Mouse (Mus musculus): ENCODE results near the gene Slc16a14. TPM values are rescaled to one million over a fixed set of nuclear protein-coding genes. Genes with fewer than 3 reads are reported as not detected.
"Not testable (repeated sequence)": the region's sequence is repeated elsewhere in the genome, so short reads cannot be mapped to it uniquely, and the experiment has no call there.

Slc16a14 gene
- total RNA-seq (2022), result 10 to 100 TPM; 12.7 to 15.3 (median 13.3) TPM

GRCm38 (mm10) chr1:84934503-84935333, at the start of gene Slc16a14:
Slc16a14 (minus strand) TSS chr1:84935134.
- DNase-seq (ENCODE audit: low spot score in 2 of 2), result peak; percentile 30 to 54

- DNase-seq (ENCODE audit: low spot score in 2 of 2), result not testable (repeated sequence)
Measured at GRCm38 (mm10) chr1:84961779-84962178, 26.8 kb upstream of the Slc16a14 start.

- DNase-seq (ENCODE audit: low spot score in 2 of 2), result not testable (repeated sequence)
Measured at GRCm38 (mm10) chr1:84957713-84958112, 22.8 kb upstream of the Slc16a14 start.

GRCm38 (mm10) chr1:84956771-84957170, 21.8 kb upstream of the Slc16a14 start:
- not testable (repeated sequence) for DNase-seq (ENCODE audit: low spot score in 2 of 2)

- DNase-seq (ENCODE audit: low spot score in 2 of 2), result no peak
Measured at GRCm38 (mm10) chr1:84952456-84953181, 17.7 kb upstream of the Slc16a14 start.

GRCm38 (mm10) chr1:84951566-84951965, 16.6 kb upstream of the Slc16a14 start:
- no peak for DNase-seq (ENCODE audit: low spot score in 2 of 2)

GRCm38 (mm10) chr1:84947390-84947789, 12.5 kb upstream of the Slc16a14 start:
- DNase-seq (ENCODE audit: low spot score in 2 of 2), result no peak

GRCm38 (mm10) chr1:84945950-84946349, 11.0 kb upstream of the Slc16a14 start:
- no peak for DNase-seq (ENCODE audit: low spot score in 2 of 2)

DNA sequence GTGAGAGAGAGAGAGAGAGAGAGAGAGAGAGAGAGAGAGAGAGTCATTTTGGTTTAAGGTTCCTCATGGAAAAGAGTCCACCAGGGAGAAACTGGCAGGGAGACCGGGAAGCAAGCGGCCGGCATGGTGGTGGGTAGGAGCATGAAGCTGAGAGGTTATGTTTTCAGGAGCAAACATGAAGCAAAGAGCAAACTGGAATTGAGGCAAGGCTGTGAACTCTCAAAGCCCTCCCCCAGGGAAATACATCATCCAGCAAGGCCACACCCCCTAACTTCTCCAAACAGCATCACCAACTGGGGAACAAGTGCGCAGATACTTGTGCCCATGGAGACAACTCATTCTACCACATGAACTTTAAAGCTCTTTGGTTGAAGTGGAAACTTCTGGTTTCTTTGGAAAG, 8.6 kb upstream of the Slc16a14 start:
- no peak for DNase-seq (ENCODE audit: low spot score in 2 of 2)

DNA sequence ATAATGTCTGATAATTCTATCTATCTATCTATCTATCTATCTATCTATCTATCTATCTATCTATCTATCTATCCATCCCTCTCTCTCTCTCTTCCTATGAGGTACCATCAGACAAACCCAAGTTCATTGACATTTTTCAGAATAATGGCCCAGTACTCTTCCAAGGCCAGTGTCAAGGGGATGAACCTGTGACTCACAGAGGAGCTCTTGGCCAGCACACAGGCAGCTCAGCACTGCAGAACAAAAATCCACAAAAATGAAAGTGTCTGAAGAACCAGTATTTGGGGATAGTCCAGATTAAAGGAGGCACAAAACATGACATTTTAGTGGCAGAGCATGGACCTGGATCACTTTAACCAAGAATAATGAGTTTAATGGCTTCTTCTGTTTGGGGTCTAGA, 7.7 kb upstream of the Slc16a14 start:
- no peak for DNase-seq (ENCODE audit: low spot score in 2 of 2)

- no peak for DNase-seq (ENCODE audit: low spot score in 2 of 2)
Measured at GRCm38 (mm10) chr1:84940322-84940721, 5.4 kb upstream of the Slc16a14 start.

- DNase-seq (ENCODE audit: low spot score in 2 of 2), result no peak
Measured at GRCm38 (mm10) chr1:84939466-84939865, 4.5 kb upstream of the Slc16a14 start.

- DNase-seq (ENCODE audit: low spot score in 2 of 2), result no peak
Measured at GRCm38 (mm10) chr1:84936716-84937510, 2.0 kb upstream of the Slc16a14 start.

GRCm38 (mm10) chr1:84935668-84936067, 734 bp upstream of the Slc16a14 start:
- DNase-seq (ENCODE audit: low spot score in 2 of 2), result peak; percentile 71 to 83

GRCm38 (mm10) chr1:84934151-84934502, 807 bp downstream of the Slc16a14 start:
- DNase-seq (ENCODE audit: low spot score in 2 of 2), result peak in 1 of 2 experiments; percentile 14

DNA sequence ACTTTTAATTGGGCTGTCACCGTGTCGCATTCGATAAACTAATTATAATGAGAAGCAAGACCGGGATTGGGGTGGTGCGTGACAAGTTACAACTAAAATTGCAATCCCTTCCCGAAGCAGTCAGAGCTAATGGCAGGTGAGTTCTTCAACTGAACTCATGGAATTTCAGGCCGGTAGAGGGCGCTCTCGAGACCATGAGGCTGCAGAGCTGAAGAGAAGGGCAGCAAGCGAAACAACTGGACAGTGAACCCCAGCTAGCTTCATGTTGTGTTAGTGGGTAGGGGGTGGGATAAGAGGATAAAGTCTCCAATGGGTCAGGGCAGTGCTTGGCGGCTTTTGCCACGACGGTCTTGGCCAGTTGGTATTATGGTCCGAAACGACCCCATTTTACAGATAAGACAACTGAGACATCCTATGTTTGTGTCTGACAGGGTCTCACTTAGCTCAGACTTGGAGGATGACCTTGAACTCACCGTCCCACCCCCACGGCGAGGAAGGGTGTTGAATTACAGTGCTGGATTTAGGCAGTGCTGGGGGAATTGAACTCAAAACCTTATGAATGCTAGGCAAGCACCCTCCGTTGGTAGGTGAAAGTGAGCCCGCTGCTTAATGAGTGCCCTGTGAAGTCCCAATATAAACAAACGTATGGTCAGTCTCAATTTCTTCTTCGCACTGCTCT, 1.3 kb downstream of the Slc16a14 start:
- DNase-seq (ENCODE audit: low spot score in 2 of 2), result peak; percentile 55 to 87

DNA sequence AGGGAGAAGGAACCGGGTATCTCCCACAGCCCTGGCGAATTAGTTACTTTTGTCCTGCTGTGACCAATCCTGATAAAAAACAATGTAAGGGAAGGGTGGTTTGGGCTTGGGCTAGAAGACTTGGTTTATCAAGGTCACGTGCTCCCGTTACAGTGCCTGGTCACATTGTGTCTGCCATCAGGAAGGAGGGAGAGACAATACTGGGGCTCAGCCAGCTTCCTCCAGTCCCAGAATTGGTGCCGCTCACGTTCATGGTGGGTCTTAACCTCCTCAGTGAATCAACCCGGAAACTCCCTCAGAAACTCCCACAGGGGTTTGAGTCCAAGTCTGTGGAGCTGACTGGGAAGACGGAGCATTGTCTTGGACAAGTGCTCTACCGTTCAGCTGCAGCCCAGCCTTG, 9.3 kb downstream of the Slc16a14 start:
- no peak for DNase-seq (ENCODE audit: low spot score in 2 of 2)

GRCm38 (mm10) chr1:84924134-84924533, 10.8 kb downstream of the Slc16a14 start:
- no peak for DNase-seq (ENCODE audit: low spot score in 2 of 2)

DNA sequence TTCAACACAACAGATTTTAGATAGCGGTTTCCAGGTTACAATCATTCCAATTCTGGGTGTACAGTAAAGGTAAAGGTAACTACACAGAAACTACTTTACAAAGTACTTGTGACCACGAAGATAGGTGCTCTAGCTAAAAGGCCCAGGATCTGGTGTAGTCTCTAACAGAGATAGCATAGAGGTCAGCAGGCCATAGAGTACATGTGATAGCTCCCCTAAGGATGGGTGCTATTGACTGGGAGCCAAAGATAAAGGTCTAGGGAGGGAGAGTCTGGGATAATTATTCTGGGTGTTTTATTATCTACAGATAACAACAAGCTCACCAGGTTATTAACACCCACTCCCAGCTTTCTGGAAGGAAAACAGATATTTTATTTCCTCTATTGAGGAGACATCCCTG, 11.5 kb downstream of the Slc16a14 start:
- DNase-seq (ENCODE audit: low spot score in 2 of 2), result no peak

- DNase-seq (ENCODE audit: low spot score in 2 of 2), result no peak
Measured at GRCm38 (mm10) chr1:84918865-84919264, 16.1 kb downstream of the Slc16a14 start.

GRCm38 (mm10) chr1:84915010-84915409, 19.9 kb downstream of the Slc16a14 start:
- DNase-seq (ENCODE audit: low spot score in 2 of 2), result no peak

Measured in layer of hippocampus, adult 8-10 months (tissue).